Mouse (Mus musculus): ENCODE results near the gene Tmem106c. TPM values are rescaled to one million over a fixed set of nuclear protein-coding genes. Genes with fewer than 3 reads are reported as not detected.

Tmem106c gene
- polyA plus RNA-seq, 1 experiment from 2014 or later: 43.4 TPM

DNA sequence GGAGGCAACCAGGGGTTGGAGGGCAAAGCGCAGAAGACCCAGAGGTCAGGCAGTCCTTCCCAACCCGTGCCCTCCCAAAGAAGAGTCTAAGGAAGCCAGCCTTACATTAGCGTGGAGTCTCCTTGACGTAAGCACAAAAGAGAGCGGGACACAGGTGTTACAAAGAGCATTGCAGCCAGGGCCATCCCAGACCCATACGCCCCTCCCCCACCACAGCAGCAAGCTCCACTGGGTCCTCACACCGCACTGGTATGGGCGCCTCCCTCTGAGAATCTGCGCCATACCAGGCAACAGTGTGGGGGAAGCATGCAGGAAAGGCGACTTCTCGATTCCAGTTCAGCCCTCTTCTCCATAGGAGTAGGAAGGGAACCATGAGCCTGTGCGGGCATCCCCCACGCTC is 35.5 kb downstream of the Tmem106c start:
- 15% methylated on average over 13 of the region's 13 CpGs for WGBS
- ATAC-seq (replicated peaks; ENCODE audit: low FRiP score, low TSS enrichment, low read depth): no peak
- no peak overlapping the region for H3K9ac ChIP-seq (ENCODE audit: low read length)
- H3K27me3 ChIP-seq (replicated peaks; ENCODE audit: control insufficient read depth, insufficient read depth, low read length): peaks cover 68% of the 10 kb centered on the region
- H3K4me3 ChIP-seq (ENCODE audit: low read depth, low read length): no peak overlapping the region
- H3K36me3 ChIP-seq (ENCODE audit: control insufficient read depth, insufficient read depth, low read length): no peaks in the 10 kb centered on the region
- peaks cover 32% of the 10 kb centered on the region for H3K4me1 ChIP-seq (replicated peaks; ENCODE audit: control insufficient read depth, insufficient read depth, low read length)
- no peak overlapping the region for H3K4me2 ChIP-seq (ENCODE audit: low read length)
- no peaks in the 10 kb centered on the region for H3K9me3 ChIP-seq (ENCODE audit: control insufficient read depth, low read length)
- no peak overlapping the region for H3K27ac ChIP-seq (ENCODE audit: low read depth)
- no peak for DNase-seq (ENCODE audit: low spot score)

DNA sequence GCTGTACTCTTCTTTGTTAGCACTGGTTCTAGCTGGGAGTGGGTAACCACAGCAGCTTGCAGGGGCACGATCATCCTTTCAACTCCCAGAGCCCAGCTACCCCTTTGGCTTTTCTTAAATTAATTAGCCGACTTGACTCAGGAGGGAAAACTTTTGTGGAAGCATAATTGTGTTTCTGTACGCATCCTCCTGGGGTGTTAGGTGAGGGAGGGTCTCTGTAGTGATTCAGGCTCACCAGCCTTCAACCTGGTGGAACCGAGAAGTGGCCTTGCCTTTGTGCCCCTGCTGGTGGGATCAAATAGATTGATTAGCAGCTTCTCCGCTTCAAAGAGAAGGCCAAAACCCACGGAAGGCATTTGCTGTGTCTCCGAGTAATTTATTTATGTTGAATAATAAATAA is 36.0 kb downstream of the Tmem106c start:
- ATAC-seq (replicated peaks; ENCODE audit: low FRiP score, low TSS enrichment, low read depth) (no peak), DNase-seq (ENCODE audit: low spot score) (no peak)
- WGBS: 12% methylated on average over 7 of the region's 7 CpGs
- Histone ChIP-seq H3K4me3 (ENCODE audit: low read depth, low read length) (no peak overlapping the region), H3K27me3 (replicated peaks; ENCODE audit: control insufficient read depth, insufficient read depth, low read length) (peaks cover 72% of the 10 kb centered on the region), H3K9me3 (ENCODE audit: control insufficient read depth, low read length) (no peaks in the 10 kb centered on the region), H3K9ac (ENCODE audit: low read length) (no peak overlapping the region), H3K4me2 (ENCODE audit: low read length) (no peak overlapping the region), H3K4me1 (replicated peaks; ENCODE audit: control insufficient read depth, insufficient read depth, low read length) (peaks cover 36% of the 10 kb centered on the region), H3K36me3 (ENCODE audit: control insufficient read depth, insufficient read depth, low read length) (no peaks in the 10 kb centered on the region), H3K27ac (ENCODE audit: low read depth) (no peak overlapping the region)

DNA sequence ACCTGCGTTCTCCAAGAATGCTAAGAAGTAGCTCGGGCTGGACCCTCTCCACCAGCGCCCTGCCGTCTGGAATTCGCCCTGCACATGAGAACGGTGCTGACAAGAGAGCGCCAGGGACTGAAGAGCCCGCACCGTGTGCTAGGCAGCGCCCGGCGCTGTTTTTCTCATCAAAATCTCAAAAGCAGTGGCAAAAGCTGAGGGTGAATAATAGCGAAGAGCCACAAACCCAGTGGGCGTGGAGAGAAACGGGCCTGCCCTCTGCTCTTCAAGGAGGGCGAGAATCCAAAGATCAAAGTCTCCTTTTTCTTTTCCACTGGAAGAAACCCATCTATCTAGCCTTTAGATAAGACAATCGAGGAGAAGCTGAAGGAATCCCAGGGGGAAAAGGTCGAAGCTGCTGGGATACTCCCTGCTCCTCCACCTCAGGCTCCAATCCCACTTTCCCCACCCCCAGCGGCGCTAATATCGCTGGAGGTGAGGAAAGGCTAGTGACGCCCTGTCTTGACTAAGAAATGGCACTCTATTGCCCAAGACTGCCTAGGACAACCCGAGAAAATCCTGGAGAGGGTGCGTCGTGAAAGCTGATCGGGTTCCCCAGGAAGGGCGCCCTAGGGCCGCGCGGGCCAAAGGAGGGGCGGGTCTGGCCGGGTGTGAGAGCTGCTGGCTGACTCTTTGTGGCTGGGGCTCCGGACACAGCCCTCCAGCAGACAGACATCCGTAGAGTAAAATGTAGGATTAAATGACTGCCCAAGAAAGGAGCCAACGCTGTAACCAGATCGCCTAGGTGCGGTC is 37.5 kb downstream of the Tmem106c start:
- H3K9ac ChIP-seq (ENCODE audit: low read length): no peak overlapping the region
- ATAC-seq (replicated peaks; ENCODE audit: low FRiP score, low TSS enrichment, low read depth) (no peak), DNase-seq (ENCODE audit: low spot score) (peak; percentile 73)
- H3K27me3 ChIP-seq (replicated peaks; ENCODE audit: control insufficient read depth, insufficient read depth, low read length): peaks cover 85% of the 10 kb centered on the region
- peaks cover 40% of the 10 kb centered on the region for H3K4me1 ChIP-seq (replicated peaks; ENCODE audit: control insufficient read depth, insufficient read depth, low read length)
- H3K36me3 ChIP-seq (ENCODE audit: control insufficient read depth, insufficient read depth, low read length): no peaks in the 10 kb centered on the region
- H3K27ac ChIP-seq (ENCODE audit: low read depth): no peak overlapping the region
- H3K9me3 ChIP-seq (ENCODE audit: control insufficient read depth, low read length): no peaks in the 10 kb centered on the region
- under 1% methylated on average over 37 of the region's 37 CpGs for WGBS
- peak overlapping the region; percentile 42 for H3K4me2 ChIP-seq (ENCODE audit: low read length)
- H3K4me3 ChIP-seq (ENCODE audit: low read depth, low read length): peak overlapping the region; percentile 21

DNA sequence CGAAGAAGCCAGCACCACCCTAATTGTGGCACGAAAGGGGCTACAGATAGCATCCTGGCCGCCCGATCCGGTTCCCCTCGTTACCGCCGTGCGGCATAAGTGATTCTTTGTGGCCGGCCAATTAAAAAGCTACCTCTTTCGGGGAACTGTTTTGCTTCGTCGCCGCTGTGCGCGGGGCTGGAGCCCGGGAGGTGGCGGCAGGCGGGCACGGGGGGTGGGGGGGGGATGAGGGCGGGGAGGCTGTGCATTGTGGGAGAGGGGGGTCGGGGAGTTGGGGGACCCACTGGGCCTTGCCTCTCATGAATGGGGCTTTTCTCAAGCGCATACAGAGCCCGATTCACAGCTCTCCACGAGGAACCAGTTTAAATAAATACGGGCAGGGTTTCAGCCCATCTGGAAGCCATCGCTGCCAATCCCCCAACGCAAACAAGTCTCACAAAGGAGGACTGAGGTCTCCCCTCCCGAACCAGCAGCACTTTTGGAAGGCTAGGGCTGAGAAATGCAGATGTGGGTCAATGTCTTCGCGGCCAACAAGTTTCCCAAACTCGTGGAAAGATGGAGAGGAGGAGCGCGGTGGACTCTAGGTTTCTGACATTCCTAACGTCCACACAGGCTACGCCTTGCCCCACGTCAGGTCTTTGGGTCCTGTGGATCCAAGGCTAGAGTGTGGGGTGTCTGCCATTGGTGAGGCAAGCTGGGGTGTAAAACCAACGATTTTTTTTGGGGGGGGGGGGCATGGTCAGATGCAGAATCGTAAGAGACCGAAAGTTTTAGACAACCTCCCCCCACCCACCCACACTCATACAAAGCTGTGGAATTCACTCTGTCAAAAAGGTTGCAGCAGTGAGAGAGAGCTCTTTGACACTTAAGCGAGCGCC is 38.4 kb downstream of the Tmem106c start:
- H3K4me1 ChIP-seq (replicated peaks; ENCODE audit: control insufficient read depth, insufficient read depth, low read length): peaks cover 40% of the 10 kb centered on the region
- peaks cover 92% of the 10 kb centered on the region for H3K27me3 ChIP-seq (replicated peaks; ENCODE audit: control insufficient read depth, insufficient read depth, low read length)
- peak overlapping the region; percentile 42 for H3K4me2 ChIP-seq (ENCODE audit: low read length)
- ATAC-seq (replicated peaks; ENCODE audit: low FRiP score, low TSS enrichment, low read depth) (no peak), DNase-seq (ENCODE audit: low spot score) (peak; percentile 68)
- no peak overlapping the region for H3K9ac ChIP-seq (ENCODE audit: low read length)
- no peak overlapping the region for H3K27ac ChIP-seq (ENCODE audit: low read depth)
- WGBS: 2% methylated on average over 42 of the region's 42 CpGs
- peak overlapping the region; percentile 21 for H3K4me3 ChIP-seq (ENCODE audit: low read depth, low read length)
- no peaks in the 10 kb centered on the region for H3K9me3 ChIP-seq (ENCODE audit: control insufficient read depth, low read length)
- H3K36me3 ChIP-seq (ENCODE audit: control insufficient read depth, insufficient read depth, low read length): no peaks in the 10 kb centered on the region

DNA sequence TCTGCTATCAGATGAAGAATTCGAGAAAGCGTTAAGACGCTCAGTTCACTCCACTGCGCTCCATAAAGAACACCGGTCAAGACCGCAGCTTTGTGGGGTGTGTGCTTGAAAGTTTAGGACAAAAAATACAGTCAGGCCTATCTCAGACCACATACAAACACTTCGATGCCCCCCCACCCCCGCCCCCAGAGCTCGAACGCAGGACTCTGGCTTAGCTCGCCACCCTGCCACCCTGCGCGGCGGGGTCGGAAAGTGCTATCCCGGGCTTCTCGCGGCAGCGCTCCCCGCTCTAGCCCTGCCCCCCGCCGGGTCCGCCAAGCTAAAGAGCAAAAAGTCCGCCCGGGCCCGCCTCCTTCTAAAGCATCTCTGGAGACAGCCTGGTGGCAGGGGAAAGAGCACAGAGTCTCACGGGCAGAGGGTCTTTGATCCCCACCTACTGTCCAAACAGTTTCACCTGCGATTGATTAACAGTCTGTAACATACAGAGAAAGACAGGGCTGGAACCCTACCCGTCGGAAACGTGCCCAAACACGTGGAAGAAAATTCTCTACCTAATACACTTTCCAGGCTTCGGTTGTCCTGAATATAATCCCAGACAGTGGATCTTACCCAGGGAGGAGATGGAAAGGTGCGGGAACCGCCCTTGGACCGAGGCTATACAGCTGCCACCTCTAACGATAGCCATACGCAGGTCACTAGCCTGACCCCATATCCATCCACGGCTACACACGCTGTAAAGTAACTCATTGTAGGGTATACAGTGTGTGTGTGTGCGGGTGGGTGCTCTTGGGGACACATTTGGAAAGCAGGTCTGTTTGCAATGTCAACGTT is 39.2 kb downstream of the Tmem106c start:
- peak overlapping the region; percentile 21 for H3K4me3 ChIP-seq (ENCODE audit: low read depth, low read length)
- no peak for ATAC-seq (replicated peaks; ENCODE audit: low FRiP score, low TSS enrichment, low read depth)
- no peaks in the 10 kb centered on the region for H3K36me3 ChIP-seq (ENCODE audit: control insufficient read depth, insufficient read depth, low read length)
- peaks cover 89% of the 10 kb centered on the region for H3K27me3 ChIP-seq (replicated peaks; ENCODE audit: control insufficient read depth, insufficient read depth, low read length)
- no peaks in the 10 kb centered on the region for H3K9me3 ChIP-seq (ENCODE audit: control insufficient read depth, low read length)
- WGBS: under 1% methylated on average over 42 of the region's 42 CpGs
- no peak overlapping the region for H3K27ac ChIP-seq (ENCODE audit: low read depth)
- DNase-seq (ENCODE audit: low spot score): peak; percentile 75
- peak overlapping the region; percentile 42 for H3K4me2 ChIP-seq (ENCODE audit: low read length)
- peaks cover 40% of the 10 kb centered on the region for H3K4me1 ChIP-seq (replicated peaks; ENCODE audit: control insufficient read depth, insufficient read depth, low read length)
- no peak overlapping the region for H3K9ac ChIP-seq (ENCODE audit: low read length)

DNA sequence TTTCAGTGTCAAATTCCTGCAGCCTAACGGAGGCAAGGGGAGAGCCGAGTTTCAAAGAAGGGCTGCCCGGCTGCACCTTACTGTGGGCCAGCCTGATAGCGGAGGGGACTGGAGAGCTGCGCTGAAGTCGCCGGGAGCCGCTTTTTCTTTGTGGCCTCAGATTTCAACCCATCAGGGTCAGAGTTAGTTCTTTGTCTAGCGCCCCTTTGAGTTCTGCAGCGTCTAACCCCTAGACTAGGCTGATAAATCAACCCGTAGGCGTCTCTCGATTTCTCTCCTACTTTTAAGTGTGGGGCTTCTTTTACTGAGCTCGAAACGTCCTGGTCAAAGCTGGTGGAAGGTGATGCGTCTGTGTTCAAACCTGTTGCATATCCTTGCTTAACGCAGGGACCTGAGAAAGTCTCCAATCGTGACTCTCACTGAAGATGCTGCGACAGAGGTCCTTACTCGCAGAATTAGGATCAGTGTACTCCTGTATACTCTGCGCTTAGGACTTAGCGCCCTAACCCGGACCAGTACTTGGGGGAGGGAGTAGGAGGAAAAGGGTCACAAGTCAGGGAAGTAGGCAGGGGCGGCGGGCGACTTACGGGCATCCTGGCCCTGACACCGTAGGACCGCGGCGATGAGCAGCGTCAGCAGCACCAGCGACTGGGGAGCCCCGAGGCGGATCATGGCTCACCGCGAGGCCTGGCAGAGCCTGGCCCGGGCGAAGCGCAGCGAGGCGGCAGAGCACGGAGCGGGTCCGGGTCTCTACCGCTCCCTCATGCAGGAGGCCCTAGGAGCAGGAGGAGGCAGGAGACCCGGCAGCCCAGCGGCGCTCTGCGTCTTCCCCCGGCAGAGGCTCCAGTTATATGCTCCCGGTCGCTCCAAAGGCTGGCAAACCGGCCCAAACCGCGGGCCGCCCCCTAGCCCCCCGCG is 40.1 kb downstream of the Tmem106c start, which contains the start of gene Col2a1:
Gene Col2a1, minus strand, starts transcription at position 874 of the 918 bp plus-strand sequence.
- Histone ChIP-seq H3K4me1 (replicated peaks; ENCODE audit: control insufficient read depth, insufficient read depth, low read length) (peaks cover 40% of the 10 kb centered on the region), H3K4me3 (ENCODE audit: low read depth, low read length) (peak within 1 kb of the TSS; percentile 32), H3K4me2 (ENCODE audit: low read length) (peak within 1 kb of the TSS; percentile 59), H3K27ac (ENCODE audit: low read depth) (no peak within 1 kb of the TSS), H3K27me3 (replicated peaks; ENCODE audit: control insufficient read depth, insufficient read depth, low read length) (peaks cover 81% of the 10 kb centered on the region), H3K9me3 (ENCODE audit: control insufficient read depth, low read length) (no peaks in the 10 kb centered on the region), H3K36me3 (ENCODE audit: control insufficient read depth, insufficient read depth, low read length) (no peaks in the 10 kb centered on the region), H3K9ac (ENCODE audit: low read length) (no peak within 1 kb of the TSS)
- 1% methylated on average over 52 of the region's 59 CpGs for WGBS
- ATAC-seq (replicated peaks; ENCODE audit: low FRiP score, low TSS enrichment, low read depth): peak; percentile 19; the same call in 1 of the 2 replicates
- DNase-seq (ENCODE audit: low spot score): peak; percentile 74

DNA sequence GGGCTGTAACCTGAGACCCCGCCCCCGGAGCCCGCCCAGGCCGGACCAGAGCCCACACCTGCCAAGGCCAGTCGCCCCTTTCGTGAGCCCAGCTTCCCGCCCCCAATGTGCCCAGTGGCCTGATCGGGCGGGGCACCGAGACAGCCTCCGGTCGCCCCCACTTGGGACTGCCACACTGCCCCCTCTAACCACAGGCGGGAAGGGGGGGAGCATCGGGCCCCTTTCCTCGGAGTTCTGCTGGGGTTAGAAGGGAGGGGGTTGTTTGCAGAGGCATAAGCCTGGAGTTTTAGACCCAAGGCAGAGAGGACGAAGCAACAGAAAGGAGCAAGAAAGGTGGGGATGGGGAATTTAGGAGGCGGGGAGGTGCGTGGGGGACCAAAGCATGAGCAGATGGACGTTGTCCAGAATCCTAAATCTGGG is 40.8 kb downstream of the Tmem106c start:
- H3K27ac ChIP-seq (ENCODE audit: low read depth): no peak overlapping the region
- WGBS: 1% methylated on average over 19 of the region's 19 CpGs
- no peaks in the 10 kb centered on the region for H3K9me3 ChIP-seq (ENCODE audit: control insufficient read depth, low read length)
- H3K4me1 ChIP-seq (replicated peaks; ENCODE audit: control insufficient read depth, insufficient read depth, low read length): peaks cover 40% of the 10 kb centered on the region
- ATAC-seq (replicated peaks; ENCODE audit: low FRiP score, low TSS enrichment, low read depth) (no peak), DNase-seq (ENCODE audit: low spot score) (no peak)
- H3K9ac ChIP-seq (ENCODE audit: low read length): no peak overlapping the region
- H3K36me3 ChIP-seq (ENCODE audit: control insufficient read depth, insufficient read depth, low read length): no peaks in the 10 kb centered on the region
- peak overlapping the region; percentile 59 for H3K4me2 ChIP-seq (ENCODE audit: low read length)
- peaks cover 75% of the 10 kb centered on the region for H3K27me3 ChIP-seq (replicated peaks; ENCODE audit: control insufficient read depth, insufficient read depth, low read length)
- H3K4me3 ChIP-seq (ENCODE audit: low read depth, low read length): peak overlapping the region; percentile 32

Data from intestine, embryonic 14.5 days (tissue).